Mouse (Mus musculus) midbrain, embryonic 15.5 days (tissue): ENCODE results near the gene Adgrl2. TPM values are rescaled to one million over a fixed set of nuclear protein-coding genes. Genes with fewer than 3 reads are reported as not detected.

Experiments
- ATAC-seq: fragments of 200-750 bp; cut with Nextera tagmentation; replicated peaks from 2 replicates; pipeline ENCODE4 v1.8.0; 2017; ENCODE audit warnings: moderate TSS enrichment
- H3K27ac ChIP-seq: fragments of 300-500 bp; sonication (generic); 2 replicates; pipeline ENCODE4 v1.5.1; 2015; ENCODE audit warnings: mild to moderate bottlenecking, inconsistent platforms
- H3K27me3 ChIP-seq: fragments of 300-500 bp; sonication (generic); replicated peaks from 2 replicates; pipeline ENCODE4 v1.6.1; 2015; ENCODE audit warnings: inconsistent platforms
- H3K36me3 ChIP-seq: fragments of 300-500 bp; sonication (generic); replicated peaks from 2 replicates; pipeline ENCODE4 v1.6.1; 2015; ENCODE audit warnings: inconsistent platforms
- H3K4me1 ChIP-seq: fragments of 300-500 bp; sonication (generic); 2 replicates; pipeline ENCODE4 v1.6.1; 2015; ENCODE audit warnings: inconsistent platforms
- H3K4me2 ChIP-seq: fragments of 300-500 bp; sonication (generic); 2 replicates; pipeline ENCODE4 v1.6.1; 2015; ENCODE audit warnings: inconsistent platforms, mild to moderate bottlenecking, moderate library complexity
- H3K4me3 ChIP-seq: fragments of 300-500 bp; sonication (generic); 2 replicates; pipeline ENCODE4 v1.5.1; 2015; ENCODE audit warnings: mild to moderate bottlenecking, inconsistent platforms
- H3K9ac ChIP-seq: fragments of 300-500 bp; sonication (generic); 2 replicates; pipeline ENCODE4 v1.6.1; 2015; ENCODE audit warnings: mild to moderate bottlenecking, inconsistent platforms
- H3K9me3 ChIP-seq: fragments of 300-500 bp; sonication (generic); 2 replicates; pipeline ENCODE4 v1.6.1; 2016; ENCODE audit warnings: inconsistent platforms
- WGBS: fragments of 180-500 bp; shearing (Covaris S2); methylation state at CpG from one replicate; pipeline ENCODE4 v1.1.7; 2015; ENCODE audit warnings: mixed read lengths; 5-methylcytosine and 5-hydroxymethylcytosine counted together
- polyA plus RNA-seq: library from polyadenylated mRNA; unstranded; fragments of >200 nt; fragmentation: Nextera tagmentation; extraction: Ambion mirVana; gene quantifications from 2 replicates; pipeline ENCODE4 v1.2.1, GENCODE M21; 2015

Gene Adgrl2
- polyA plus RNA-seq, 1 experiment from 2014 or later: 140 TPM

- Histone ChIP-seq H3K27ac (peak overlapping the region; percentile 58), H3K4me2 (peak overlapping the region; percentile 31), H3K4me3 (no peak overlapping the region), H3K36me3 (no peaks in the 10 kb centered on the region), H3K27me3 (no peaks in the 10 kb centered on the region), H3K9me3 (no peaks in the 10 kb centered on the region), H3K9ac (no peak overlapping the region), H3K4me1 (peaks cover 50% of the 10 kb centered on the region)
- 0 out of 2 replicates have a peak, but pooled peaks have one; percentile 27 for ATAC-seq
- WGBS: 9% methylated on average over 8 of the region's 8 CpGs
Observed at GRCm38 (mm10) chr3:148945534-148945933, 44.8 kb downstream of the Adgrl2 start.

- Histone ChIP-seq H3K36me3 (no peaks in the 10 kb centered on the region), H3K4me1 (peaks cover 27% of the 10 kb centered on the region), H3K27me3 (no peaks in the 10 kb centered on the region), H3K9me3 (no peaks in the 10 kb centered on the region), H3K9ac (no peak overlapping the region), H3K4me2 (no peak overlapping the region), H3K4me3 (no peak overlapping the region), H3K27ac (peak overlapping the region; percentile 44; the same call in 1 of the 2 replicates)
- 28% methylated on average over 7 of the region's 7 CpGs for WGBS
- ATAC-seq: no peak
Observed at GRCm38 (mm10) chr3:148939457-148939856, 50.9 kb downstream of the Adgrl2 start.

- Histone ChIP-seq H3K4me2 (no peak overlapping the region), H3K4me3 (no peak overlapping the region), H3K4me1 (peaks cover 13% of the 10 kb centered on the region), H3K9me3 (no peaks in the 10 kb centered on the region), H3K9ac (no peak overlapping the region), H3K36me3 (no peaks in the 10 kb centered on the region), H3K27ac (no peak overlapping the region), H3K27me3 (no peaks in the 10 kb centered on the region)
- no peak for ATAC-seq
- WGBS: 80% methylated on average over 9 of the region's 9 CpGs
Observed at GRCm38 (mm10) chr3:148935056-148935455, 55.3 kb downstream of the Adgrl2 start.

- H3K9me3 ChIP-seq: no peaks in the 10 kb centered on the region
- H3K4me2 ChIP-seq: no peak overlapping the region
- no peaks in the 10 kb centered on the region for H3K36me3 ChIP-seq
- H3K27me3 ChIP-seq: no peaks in the 10 kb centered on the region
- H3K4me3 ChIP-seq: no peak overlapping the region
- no peak for ATAC-seq
- H3K4me1 ChIP-seq: peaks cover 8% of the 10 kb centered on the region
- no peak overlapping the region for H3K9ac ChIP-seq
- no peak overlapping the region for H3K27ac ChIP-seq
- 92% methylated on average over 5 of the region's 5 CpGs for WGBS
Observed at GRCm38 (mm10) chr3:148934279-148934678, 56.1 kb downstream of the Adgrl2 start.

GRCm38 (mm10) chr3:148933160-148933559 lies 57.2 kb downstream of the Adgrl2 start:
- no peaks in the 10 kb centered on the region for H3K36me3 ChIP-seq
- WGBS: 85% methylated on average over 6 of the region's 6 CpGs
- H3K4me3 ChIP-seq: no peak overlapping the region
- H3K4me2 ChIP-seq: no peak overlapping the region
- H3K27me3 ChIP-seq: no peaks in the 10 kb centered on the region
- no peaks in the 10 kb centered on the region for H3K9me3 ChIP-seq
- H3K9ac ChIP-seq: no peak overlapping the region
- ATAC-seq: no peak
- H3K4me1 ChIP-seq: peaks cover 5% of the 10 kb centered on the region; the same call in 1 of the 2 replicates
- no peak overlapping the region for H3K27ac ChIP-seq

- ATAC-seq: no peak
- WGBS: 85% methylated on average over 6 of the region's 6 CpGs
Observed at GRCm38 (mm10) chr3:148930913-148931312, 59.4 kb downstream of the Adgrl2 start.

GRCm38 (mm10) chr3:148926330-148926729 lies 64.0 kb downstream of the Adgrl2 start:
- no peaks in the 10 kb centered on the region for H3K27me3 ChIP-seq
- H3K4me2 ChIP-seq: no peak overlapping the region
- no peak overlapping the region for H3K4me3 ChIP-seq
- H3K9me3 ChIP-seq: no peaks in the 10 kb centered on the region
- no peak overlapping the region for H3K9ac ChIP-seq
- ATAC-seq: no peak
- H3K4me1 ChIP-seq: peaks cover 20% of the 10 kb centered on the region
- H3K27ac ChIP-seq: no peak overlapping the region
- H3K36me3 ChIP-seq: no peaks in the 10 kb centered on the region
- WGBS: 76% methylated on average over 3 of the region's 3 CpGs

More at GRCm38 (mm10) chr3:148930913-148931312, 59.4 kb downstream of the Adgrl2 start:
- Histone ChIP-seq H3K4me2 (no peak overlapping the region), H3K4me1 (peaks cover 5% of the 10 kb centered on the region; the same call in 1 of the 2 replicates), H3K36me3 (no peaks in the 10 kb centered on the region), H3K27ac (no peak overlapping the region), H3K9me3 (no peaks in the 10 kb centered on the region), H3K27me3 (no peaks in the 10 kb centered on the region), H3K9ac (no peak overlapping the region), H3K4me3 (no peak overlapping the region)

GRCm38 (mm10) chr3:148922618-148923095 lies 67.7 kb downstream of the Adgrl2 start:
- 31% methylated on average over 14 of the region's 14 CpGs for WGBS
- H3K4me2 ChIP-seq: peak overlapping the region; percentile 43
- H3K4me3 ChIP-seq: peak overlapping the region; percentile 26
- H3K27me3 ChIP-seq: no peaks in the 10 kb centered on the region
- 0 out of 2 replicates have a peak overlapping the region, but pooled peaks have one; percentile 51 for H3K27ac ChIP-seq
- H3K9me3 ChIP-seq: no peaks in the 10 kb centered on the region
- H3K4me1 ChIP-seq: peaks cover 22% of the 10 kb centered on the region
- H3K36me3 ChIP-seq: no peaks in the 10 kb centered on the region
- peak; percentile 60; the same call in 1 of the 2 replicates for ATAC-seq
- H3K9ac ChIP-seq: no peak overlapping the region; the same call in 1 of the 2 replicates

GRCm38 (mm10) chr3:148921966-148922587 lies 68.3 kb downstream of the Adgrl2 start:
- ATAC-seq: no peak; the same call in 1 of the 2 replicates
- no peak overlapping the region for H3K27ac ChIP-seq
- peaks cover 22% of the 10 kb centered on the region for H3K4me1 ChIP-seq
- no peaks in the 10 kb centered on the region for H3K36me3 ChIP-seq
- H3K4me2 ChIP-seq: peak overlapping the region; percentile 43
- no peak overlapping the region; the same call in 1 of the 2 replicates for H3K9ac ChIP-seq
- H3K9me3 ChIP-seq: no peaks in the 10 kb centered on the region
- 60% methylated on average over 13 of the region's 13 CpGs for WGBS
- peak overlapping the region; percentile 26; the same call in 1 of the 2 replicates for H3K4me3 ChIP-seq
- H3K27me3 ChIP-seq: no peaks in the 10 kb centered on the region

GRCm38 (mm10) chr3:148920881-148921280 lies 69.5 kb downstream of the Adgrl2 start:
- Histone ChIP-seq H3K4me2 (no peak overlapping the region), H3K36me3 (no peaks in the 10 kb centered on the region), H3K4me1 (peaks cover 26% of the 10 kb centered on the region), H3K4me3 (no peak overlapping the region), H3K9me3 (no peaks in the 10 kb centered on the region), H3K9ac (no peak overlapping the region), H3K27me3 (no peaks in the 10 kb centered on the region), H3K27ac (no peak overlapping the region)
- ATAC-seq: no peak
- 48% methylated on average over 6 of the region's 6 CpGs for WGBS

- no peaks in the 10 kb centered on the region for H3K27me3 ChIP-seq
- 92% methylated on average over 5 of the region's 5 CpGs for WGBS
- H3K36me3 ChIP-seq: no peaks in the 10 kb centered on the region
- H3K9ac ChIP-seq: no peak overlapping the region
- H3K27ac ChIP-seq: no peak overlapping the region
- H3K4me1 ChIP-seq: peaks cover 33% of the 10 kb centered on the region
- ATAC-seq: no peak
- H3K4me2 ChIP-seq: no peak overlapping the region
- H3K9me3 ChIP-seq: no peaks in the 10 kb centered on the region
- no peak overlapping the region for H3K4me3 ChIP-seq
Observed at GRCm38 (mm10) chr3:148918425-148918824, 71.9 kb downstream of the Adgrl2 start.

GRCm38 (mm10) chr3:148917837-148918236 lies 72.5 kb downstream of the Adgrl2 start:
- 86% methylated on average over 7 of the region's 7 CpGs for WGBS
- H3K4me3 ChIP-seq: no peak overlapping the region
- no peak overlapping the region for H3K27ac ChIP-seq
- no peaks in the 10 kb centered on the region for H3K9me3 ChIP-seq
- no peaks in the 10 kb centered on the region for H3K27me3 ChIP-seq
- H3K36me3 ChIP-seq: no peaks in the 10 kb centered on the region
- no peak overlapping the region for H3K9ac ChIP-seq
- no peak for ATAC-seq
- no peak overlapping the region for H3K4me2 ChIP-seq
- H3K4me1 ChIP-seq: peaks cover 34% of the 10 kb centered on the region

GRCm38 (mm10) chr3:148916226-148916625 lies 74.1 kb downstream of the Adgrl2 start:
- Histone ChIP-seq H3K36me3 (no peaks in the 10 kb centered on the region), H3K27ac (no peak overlapping the region), H3K27me3 (no peaks in the 10 kb centered on the region), H3K9ac (no peak overlapping the region), H3K4me1 (peaks cover 25% of the 10 kb centered on the region), H3K9me3 (no peaks in the 10 kb centered on the region), H3K4me2 (no peak overlapping the region), H3K4me3 (no peak overlapping the region)
- WGBS: 50% methylated on average over 5 of the region's 5 CpGs
- no peak for ATAC-seq
